ENCODE assay signal across 9 mouse cellular contexts in genomic region chr13:94595701-94596361, GRCm38 (mm10).
DNase-seq lines count a peak whose midpoint lies in the region; ATAC-seq and TF ChIP-seq lines count a peak whose summit lies in the region.
"Had no signal": no experiment of that assay in that cellular context is flagged by ENCODE, and none has a peak within 500 bp of the region (broad histone marks: within the 10 kb centered on the region; RNA-seq: fewer than 3 reads in every experiment).

No protein-coding gene starts in this region.

- intact Hi-C loops in heart, adult 2 months (cut with DNase I), result no loop called here
- intact Hi-C loops in heart, postnatal 25 days (cut with DNase I), result no loop called here
- intact Hi-C loops in left cerebral cortex, postnatal 14 days (cut with DNase I), result loop anchor here (5.0 kb wide), 2 partner anchors 106 to 286 kb away; no protein-coding TSS in a partner anchor
- intact Hi-C loops in gastrocnemius, postnatal 14 days (cut with DNase I; ENCODE audit: low total_unique reads), result no loop called here

- in situ Hi-C loops in ES-E14 (cut with MboI; ENCODE audit: low sequenced_read_pairs in 2 of 2, unreplicated experiment in 2 of 2), result no loop called here

- H3K4me3 ChIP-seq in heart, adult 2 months, result peak overlapping the region; percentile 9; the same call in 1 of the 2 replicates
- peak overlapping the region; percentile 37 to 65 for H3K4me3 ChIP-seq in ES-E14 (ENCODE audit: insufficient read depth in 1 of 2, low read depth in 1 of 2, low read length in 2 of 2, poor library complexity in 1 of 2, severe bottlenecking in 1 of 2)
- H3K4me3 ChIP-seq in forebrain, embryonic 13.5 days, result peak overlapping the region; percentile 19
- H3K4me3 ChIP-seq in limb, embryonic 13.5 days, result peak overlapping the region; percentile 42

- WGBS in heart, adult 2 months, result 5% methylated on average over 38 of the region's 38 CpGs
- 1% methylated on average over 38 of the region's 38 CpGs for WGBS in forebrain, embryonic 13.5 days
- WGBS in limb, embryonic 13.5 days, result under 1% methylated on average over 38 of the region's 38 CpGs

- H3K4me2 ChIP-seq in forebrain, embryonic 13.5 days, result peak overlapping the region; percentile 51
- H3K4me2 ChIP-seq in limb, embryonic 13.5 days (replicated peaks), result peak overlapping the region; percentile 71

- no peak overlapping the region for H3K9ac ChIP-seq in heart, adult 2 months (ENCODE audit: low read depth, low read length)
- H3K9ac ChIP-seq in ES-E14 (ENCODE audit: insufficient read depth, low read depth, low read length, poor library complexity, severe bottlenecking), result peak overlapping the region; percentile 72
- no peak overlapping the region for H3K9ac ChIP-seq in forebrain, embryonic 13.5 days
- peak overlapping the region; percentile 53 for H3K9ac ChIP-seq in limb, embryonic 13.5 days

- no peak for TF ChIP-seq CTCF in heart, adult 2 months (IDR thresholded peaks at IDR 0.05)

- no peaks in the 10 kb centered on the region for H3K79me2 ChIP-seq in heart, adult 2 months (replicated peaks; ENCODE audit: control insufficient read depth, insufficient read depth, low read length)

- H3K27me3 ChIP-seq in heart, adult 2 months (ENCODE audit: control insufficient read depth, insufficient read depth, low read length), result peaks cover 12% of the 10 kb centered on the region
- H3K27me3 ChIP-seq in forebrain, embryonic 13.5 days, result peaks cover 94% of the 10 kb centered on the region
- H3K27me3 ChIP-seq in limb, embryonic 13.5 days, result peaks cover 84% of the 10 kb centered on the region
- H3K27me3 ChIP-seq: CH12.LX had no signal

- no peaks in the 10 kb centered on the region for H3K9me3 ChIP-seq in ES-E14 (ENCODE audit: control insufficient read depth, insufficient read depth, low read depth, low read length)
- no peaks in the 10 kb centered on the region for H3K9me3 ChIP-seq in forebrain, embryonic 13.5 days (replicated peaks)
- H3K9me3 ChIP-seq in limb, embryonic 13.5 days, result no peaks in the 10 kb centered on the region

- no peak for TF ChIP-seq POLR2A in heart, adult 2 months (IDR thresholded peaks at IDR 0.05; ENCODE audit: insufficient read depth, low read depth, low read length)

- no peak overlapping the region for H3K27ac ChIP-seq in heart, adult 2 months
- H3K27ac ChIP-seq in ES-E14 (ENCODE audit: insufficient read depth, low read depth, low read length, poor library complexity, severe bottlenecking), result no peak overlapping the region
- H3K27ac ChIP-seq in forebrain, embryonic 13.5 days, result no peak overlapping the region
- H3K27ac ChIP-seq in limb, embryonic 13.5 days, result no peak overlapping the region

- no peak for DNase-seq in heart, adult 2 months
- DNase-seq in heart, postnatal 25 days (ENCODE audit: low spot score), result no peak
- DNase-seq in ES-E14 (ENCODE audit: low read depth, low spot score), result peak; percentile 27
- no peak for DNase-seq in left cerebral cortex, postnatal 14 days (ENCODE audit: low spot score in 2 of 2)
- DNase-seq in c-Kit-positive CD71-positive TER-119-positive erythroid progenitor cells, embryonic 14.5 days (ENCODE audit: low spot score), result no peak
- no peak for DNase-seq in gastrocnemius, postnatal 14 days

- peak; percentile 73 for ATAC-seq in forebrain, embryonic 13.5 days
- no peak for ATAC-seq in limb, embryonic 13.5 days (ENCODE audit: low FRiP score, low read depth)

- no peak for TF ChIP-seq EP300 in heart, adult 2 months (IDR thresholded peaks at IDR 0.05; ENCODE audit: insufficient read depth, low read depth, low read length)

- H3K36me3 ChIP-seq in heart, adult 2 months (ENCODE audit: control insufficient read depth, insufficient read depth, low read length), result no peaks in the 10 kb centered on the region
- no peaks in the 10 kb centered on the region for H3K36me3 ChIP-seq in ES-E14 (ENCODE audit: control insufficient read depth, insufficient read depth, low read length, poor library complexity, severe bottlenecking)
- H3K36me3 ChIP-seq in forebrain, embryonic 13.5 days (ENCODE audit: poor library complexity, severe bottlenecking), result no peaks in the 10 kb centered on the region
- H3K36me3 ChIP-seq in limb, embryonic 13.5 days, result no peaks in the 10 kb centered on the region

- H3K4me1 ChIP-seq in heart, adult 2 months (ENCODE audit: control insufficient read depth, insufficient read depth, low read length), result no peaks in the 10 kb centered on the region
- H3K4me1 ChIP-seq in ES-E14 (ENCODE audit: control insufficient read depth in 2 of 2, insufficient read depth in 2 of 2, low read length in 2 of 2, poor library complexity in 1 of 2), result peaks cover 0 to 6% of the 10 kb centered on the region in 2 experiments; a peak in 2 of 4 replicates
- peaks cover 20% of the 10 kb centered on the region for H3K4me1 ChIP-seq in forebrain, embryonic 13.5 days
- H3K4me1 ChIP-seq in limb, embryonic 13.5 days, result peaks cover 19% of the 10 kb centered on the region

TF ChIP-seq in ES-E14, 5 proteins besides CTCF, POLR2A, EP300 and RAD21:
- no peak for TF ChIP-seq MAFK (IDR thresholded peaks at IDR 0.05; ENCODE audit: insufficient read depth, low read depth, low read length)
- no peak for TF ChIP-seq HCFC1 (IDR thresholded peaks at IDR 0.05; ENCODE audit: borderline replicate concordance, insufficient read depth, low read length)
- no peak for TF ChIP-seq CHD2 (IDR thresholded peaks at IDR 0.05; ENCODE audit: low read depth, low read length)
- no peak for TF ChIP-seq ZNF384 (IDR thresholded peaks at IDR 0.05; ENCODE audit: low read depth, low read length)
- TF ChIP-seq ZC3H11A (IDR thresholded peaks at IDR 0.05; ENCODE audit: borderline replicate concordance, low read depth, low read length), result no peak

Comparison
In these comparisons a context has a peak if more than half of its experiments do, and no peak if none do; other contexts are left out.
1. H3K9ac ChIP-seq: peak in ES-E14 (single experiment) and limb, embryonic 13.5 days (single experiment); none in heart, adult 2 months (single experiment) and forebrain, embryonic 13.5 days (single experiment).
2. Peak in every context shown above with its lines, with median percentiles within 50 percentile points of each other: H3K4me3 ChIP-seq.